Mouse (Mus musculus) cerebellum, adult 11-12 months (tissue): ENCODE data around the gene Kpna4.
"Not testable (repeated sequence)": the region's sequence is repeated elsewhere in the genome, so short reads cannot be mapped to it uniquely, and the experiment has no call there.

Source experiments
- DNase-seq: peaks from one replicate; pipeline ENCODE4 v3.0.0; 2022

The Kpna4 gene

GRCm38 (mm10) chr3:69094456-69094855 is 32.5 kb downstream of the Kpna4 start:
- DNase-seq, result no peak

DNA sequence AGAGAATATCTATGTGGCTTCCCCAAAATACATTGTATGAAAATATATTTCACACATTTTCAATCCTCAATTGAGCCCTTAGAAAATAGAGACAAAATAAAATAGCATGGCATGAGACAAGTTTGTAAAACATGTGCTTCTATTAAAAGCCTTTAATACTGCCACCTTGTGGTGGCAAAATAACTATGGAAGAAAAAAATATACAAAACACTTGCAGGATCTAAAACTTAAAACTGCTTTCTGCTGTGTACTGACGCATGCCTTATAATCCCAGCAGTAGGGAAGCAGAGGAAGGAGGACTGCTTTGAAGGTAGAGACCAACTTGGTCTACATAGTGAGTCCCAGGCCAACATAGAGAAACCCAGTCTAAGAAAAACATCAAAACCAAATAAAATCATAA is 62.9 kb downstream of the Kpna4 start:
- no peak for DNase-seq

- DNase-seq, result no peak
These were observed 64.1 kb downstream of the Kpna4 start for GRCm38 (mm10) chr3:69062764-69063163.

DNA sequence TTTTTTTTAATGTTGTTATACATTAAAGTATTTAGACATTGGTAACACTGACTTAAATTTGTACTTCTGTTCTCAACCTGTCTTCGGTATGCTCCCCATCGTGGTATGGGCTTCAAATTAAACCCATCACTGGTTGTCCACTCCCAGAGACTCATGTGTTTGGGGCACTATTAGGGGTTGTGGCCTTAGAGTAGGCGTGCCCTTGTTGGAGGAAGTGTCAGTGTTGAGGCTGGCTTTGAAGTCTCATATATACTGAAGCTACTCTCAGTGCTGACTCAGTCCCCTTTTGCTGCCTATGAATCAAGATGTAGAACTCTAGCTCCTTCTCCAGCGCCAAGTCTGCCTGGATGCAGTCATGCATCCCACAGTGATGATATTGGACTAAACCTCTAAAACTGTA is 66.2 kb downstream of the Kpna4 start:
- no peak for DNase-seq

GRCm38 (mm10) chr3:69055871-69056270 is 71.0 kb downstream of the Kpna4 start:
- DNase-seq, result no peak

DNA sequence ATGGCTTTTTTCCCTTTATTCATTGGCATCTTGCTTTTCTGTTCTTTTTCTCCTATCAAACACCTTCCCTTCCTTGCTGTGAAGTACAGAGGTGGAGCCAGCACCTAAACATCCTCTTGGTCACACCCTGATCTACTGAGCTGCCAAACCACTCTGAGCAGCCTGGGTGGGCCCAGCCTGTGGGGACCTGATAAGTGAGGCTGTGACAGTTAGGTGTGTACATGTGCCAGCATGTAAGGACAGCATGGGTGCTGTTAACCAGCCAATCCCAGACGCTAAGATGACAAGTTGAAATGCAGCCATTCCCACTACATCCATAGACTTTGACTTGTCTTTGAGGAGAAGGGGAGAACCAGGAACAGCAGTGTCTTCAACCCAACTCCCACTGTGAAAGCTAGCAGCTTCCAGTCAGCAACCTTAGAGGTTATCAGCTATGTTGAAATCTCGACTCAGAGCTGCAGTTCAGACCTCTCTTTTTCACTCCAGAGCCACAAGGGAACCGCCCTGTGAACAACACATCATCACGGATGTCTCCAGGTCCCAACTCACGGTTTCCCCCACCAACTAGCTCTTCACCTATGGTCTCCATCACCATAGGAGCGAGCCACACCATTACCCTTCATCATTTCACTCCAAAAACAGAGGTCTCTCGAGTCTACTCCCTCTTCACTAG is 72.0 kb downstream of the Kpna4 start:
- no peak for DNase-seq

DNA sequence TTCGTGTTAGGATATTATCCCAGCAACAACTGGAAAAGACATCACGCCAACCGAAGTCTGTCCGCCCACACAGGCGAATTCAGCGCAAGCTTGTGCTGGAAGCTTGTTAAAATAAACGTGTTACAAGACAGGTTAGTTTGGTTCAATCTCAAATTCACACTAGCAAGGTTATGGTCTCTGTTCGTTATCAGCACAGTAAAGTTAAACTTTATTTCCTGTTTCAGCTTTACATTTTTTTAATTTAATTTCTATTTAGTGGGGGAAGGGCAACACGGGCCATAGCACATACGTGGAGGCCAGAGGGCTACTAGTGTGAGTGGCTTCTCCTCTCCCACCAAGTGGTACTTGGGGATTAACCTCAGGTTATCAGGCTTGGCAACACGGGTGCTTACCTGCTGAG is 75.0 kb downstream of the Kpna4 start:
- DNase-seq, result no peak

DNA sequence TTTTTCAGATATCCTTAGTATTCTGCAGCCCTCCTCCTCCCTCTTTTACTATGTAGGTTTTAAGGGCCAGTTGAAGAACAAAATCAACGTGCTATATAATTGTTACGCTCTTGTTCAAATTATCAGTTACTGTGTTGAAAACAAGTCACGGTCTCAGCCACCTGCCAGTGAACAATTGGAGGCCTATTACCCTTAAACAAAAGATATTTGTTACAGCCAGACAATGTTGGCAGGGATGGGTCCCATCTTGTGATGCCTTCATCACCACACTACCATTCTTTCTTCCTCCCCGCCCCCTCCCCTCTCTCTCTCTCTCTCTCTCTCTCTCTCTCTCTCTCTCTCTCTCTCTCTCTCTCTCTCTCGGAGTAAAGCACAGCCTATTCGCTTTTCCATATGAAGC is 77.9 kb downstream of the Kpna4 start:
- no peak for DNase-seq

DNA sequence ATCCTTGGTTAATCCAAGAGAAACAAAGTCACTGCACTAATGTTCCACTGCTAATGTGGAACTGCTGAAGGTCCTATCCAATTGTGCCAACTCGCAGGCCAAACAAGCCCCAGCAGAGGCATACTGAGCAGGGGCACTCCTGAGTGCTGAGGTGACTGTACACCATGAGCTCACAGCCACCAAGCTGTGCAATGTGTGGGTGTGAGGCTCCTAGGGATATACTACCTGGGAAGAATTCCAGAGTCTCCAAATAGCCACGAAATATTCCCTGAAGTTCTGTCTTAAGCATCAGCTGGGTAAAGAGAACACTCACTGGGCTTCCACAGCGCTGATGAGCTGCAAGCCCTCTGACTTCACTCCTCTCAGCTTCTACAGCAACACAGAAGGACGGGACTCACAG is 79.2 kb downstream of the Kpna4 start:
- no peak for DNase-seq

GRCm38 (mm10) chr3:69046509-69046908 is 80.4 kb downstream of the Kpna4 start:
- no peak for DNase-seq

GRCm38 (mm10) chr3:69045750-69046149 is 81.2 kb downstream of the Kpna4 start:
- DNase-seq, result no peak

DNA sequence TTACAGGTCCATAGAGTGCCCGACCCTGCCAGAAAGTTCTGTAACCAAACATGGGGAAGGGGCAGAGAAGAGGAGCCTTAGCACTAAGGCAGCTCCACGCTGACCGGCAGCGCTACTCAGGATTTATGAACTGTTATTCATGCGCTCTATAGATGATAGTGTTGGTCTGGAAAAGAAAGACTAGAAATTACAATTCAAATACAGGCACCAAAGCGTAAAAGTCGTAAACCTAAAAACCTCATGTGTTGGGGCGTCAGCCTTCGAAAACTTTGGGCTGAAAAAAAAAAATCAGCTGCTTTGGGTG is 81.6 kb downstream of the Kpna4 start:
- DNase-seq, result no peak

- peak; percentile 93 for DNase-seq
These were observed 82.1 kb downstream of the Kpna4 start, which contains the start of gene Trim59 for GRCm38 (mm10) chr3:69044645-69045399. Trim59 (minus strand) TSS chr3:69044755.

DNA sequence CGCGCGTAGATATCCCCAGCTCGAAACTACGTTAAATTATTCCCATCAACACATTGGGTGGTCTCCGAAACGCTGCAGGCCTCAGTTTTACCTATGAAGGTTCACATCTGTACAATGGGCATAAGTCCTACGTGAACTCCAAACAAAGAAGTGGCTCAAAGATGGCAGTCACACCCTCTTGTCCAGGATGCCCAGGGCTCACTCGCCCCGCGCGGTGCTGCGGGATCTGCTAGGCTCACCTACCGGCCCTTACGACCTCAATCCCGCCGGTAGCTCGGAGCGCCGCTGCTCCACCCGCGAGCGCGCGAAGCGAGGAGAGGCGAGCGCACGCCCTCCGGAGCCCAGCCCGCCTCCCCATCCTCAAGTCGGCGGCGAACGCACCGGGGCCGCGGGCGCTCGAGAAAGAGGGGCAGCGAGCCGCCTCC is 82.7 kb downstream of the Kpna4 start:
- no peak for DNase-seq

DNA sequence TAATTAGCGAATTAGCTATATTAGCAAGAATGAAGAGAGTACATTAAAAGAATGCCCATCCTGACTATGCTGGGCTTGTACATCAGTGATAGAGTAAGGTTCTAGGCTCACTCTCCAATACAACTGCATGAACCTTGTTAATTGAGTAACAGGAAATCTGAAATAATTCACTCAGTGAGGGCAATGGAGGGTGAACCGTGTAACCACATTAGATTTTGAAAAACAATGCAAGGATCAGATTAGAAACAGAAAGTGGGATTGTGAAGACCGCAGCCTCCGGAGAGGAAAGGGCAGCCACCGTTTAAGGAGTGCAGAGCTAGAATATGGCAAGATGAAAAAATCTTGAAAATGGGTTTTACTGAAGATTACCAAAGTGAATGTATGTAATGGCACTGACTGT is 85.6 kb downstream of the Kpna4 start:
- DNase-seq, result no peak

- no peak for DNase-seq
These were observed 86.8 kb downstream of the Kpna4 start for GRCm38 (mm10) chr3:69040105-69040504.

- DNase-seq, result no peak
These were observed 100.7 kb downstream of the Kpna4 start for GRCm38 (mm10) chr3:69026133-69026783.

DNA sequence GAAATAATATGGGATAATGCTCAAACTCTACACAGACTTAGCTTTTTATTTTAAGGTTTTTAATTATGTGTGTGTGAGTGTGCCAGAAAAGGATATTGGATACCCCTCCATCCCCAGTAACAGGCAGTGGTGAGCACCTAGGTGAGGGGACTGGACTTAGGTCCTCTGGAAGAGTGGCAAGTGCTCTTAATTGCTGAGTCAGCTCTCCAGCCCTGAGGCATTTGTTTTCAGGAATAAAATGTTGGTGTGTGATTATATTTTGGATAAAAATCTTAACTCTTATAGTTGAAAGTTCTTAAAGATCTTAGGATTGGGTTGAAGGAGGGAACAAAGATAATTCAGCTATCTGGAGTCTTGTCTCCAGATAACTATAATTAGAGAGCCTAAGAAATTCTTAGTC is 106.1 kb downstream of the Kpna4 start:
- DNase-seq, result no peak

GRCm38 (mm10) chr3:69020285-69020684 is 106.6 kb downstream of the Kpna4 start:
- DNase-seq, result no peak

DNA sequence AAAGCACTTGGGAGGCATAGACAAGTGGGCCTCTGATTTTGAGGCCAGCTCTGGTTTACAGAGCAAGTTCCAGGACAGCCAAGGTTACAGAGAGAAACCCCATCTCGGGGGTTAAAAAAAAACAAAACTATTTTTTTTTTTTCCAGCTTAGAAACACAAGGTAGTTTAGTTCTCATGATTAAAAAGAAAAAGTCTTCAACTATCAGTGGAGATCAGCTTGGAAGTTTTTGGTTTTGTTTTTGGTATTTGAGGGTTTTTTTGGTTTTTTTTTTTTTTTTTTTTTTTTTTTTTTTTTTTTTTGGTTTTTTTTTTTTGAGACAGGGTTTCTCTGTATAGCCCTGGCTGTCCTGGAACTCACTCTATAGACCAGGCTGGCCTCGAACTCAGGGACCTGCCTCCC is 108.3 kb downstream of the Kpna4 start:
- not testable (repeated sequence) for DNase-seq

GRCm38 (mm10) chr3:69017181-69017580 is 109.7 kb downstream of the Kpna4 start:
- DNase-seq, result no peak
